Mouse (Mus musculus) layer of hippocampus, postnatal 14 days (tissue): ENCODE data around the gene Med18. TPM values are rescaled to one million over a fixed set of nuclear protein-coding genes. Genes with fewer than 3 reads are reported as not detected.
"Not testable (repeated sequence)": the region's sequence is repeated elsewhere in the genome, so short reads cannot be mapped to it uniquely, and the experiment has no call there.

Experiments used
- DNase-seq, 2 experiments: peaks; one replicate each; pipeline ENCODE4 v3.0.0; 2021 to 2022; ENCODE audit warnings: low spot score in 2 of 2, mixed read lengths in 1 of 2
- total RNA-seq, 2 experiments: library from RNA; stranded (reverse); gene quantifications; 2 replicates each; pipeline ENCODE4 v1.2.3; 2021

Gene Med18
- total RNA-seq, 2 experiments from 2014 or later = 6.6 to 7.9 TPM

- no peak for DNase-seq
Observed at GRCm38 (mm10) chr4:132482956-132483608, 19.4 kb upstream of the Med18 start.

DNA sequence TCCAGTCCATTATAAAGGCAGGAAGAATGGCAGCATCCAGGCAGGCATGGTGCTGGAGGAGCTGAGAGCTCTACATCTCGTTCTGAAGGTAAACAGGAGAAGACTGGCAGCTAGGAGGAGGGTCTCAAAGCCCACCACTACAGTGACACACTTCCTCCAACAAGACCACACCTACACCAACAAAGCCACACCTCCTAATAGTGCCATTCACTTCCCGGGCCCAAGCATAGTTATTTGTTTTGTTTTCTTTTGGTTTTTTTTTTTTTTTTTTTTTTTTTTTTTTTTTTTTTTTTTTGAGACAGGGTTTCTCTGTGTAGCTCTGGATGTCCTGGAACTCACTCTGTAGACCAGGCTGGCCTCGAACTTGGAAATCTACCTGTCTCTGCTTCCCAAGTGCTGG is 18.4 kb upstream of the Med18 start:
- not testable (repeated sequence) for DNase-seq

DNA sequence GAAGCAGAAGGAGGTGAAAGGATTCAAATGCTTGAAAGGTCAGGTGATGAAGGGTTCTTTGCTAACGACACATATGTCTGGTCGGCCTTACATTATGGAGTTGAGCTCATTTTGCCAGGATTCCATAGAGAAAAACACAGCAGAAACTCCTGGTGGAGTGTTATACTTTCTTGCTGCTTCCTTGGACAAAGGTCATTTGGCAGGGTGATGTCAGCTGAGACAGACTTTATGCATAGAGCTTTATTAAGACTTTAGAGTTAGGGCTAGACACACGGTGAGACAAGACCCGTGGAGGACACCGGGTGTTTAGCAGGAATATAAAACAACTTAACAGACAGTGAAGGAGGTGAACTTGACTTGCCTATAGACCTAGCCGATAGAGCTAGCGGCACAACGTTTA is 14.1 kb upstream of the Med18 start:
- no peak for DNase-seq

- no peak for DNase-seq
Observed at GRCm38 (mm10) chr4:132475895-132476878, 12.5 kb upstream of the Med18 start.

- DNase-seq = no peak
Observed at GRCm38 (mm10) chr4:132474631-132475030, 10.9 kb upstream of the Med18 start.

DNA sequence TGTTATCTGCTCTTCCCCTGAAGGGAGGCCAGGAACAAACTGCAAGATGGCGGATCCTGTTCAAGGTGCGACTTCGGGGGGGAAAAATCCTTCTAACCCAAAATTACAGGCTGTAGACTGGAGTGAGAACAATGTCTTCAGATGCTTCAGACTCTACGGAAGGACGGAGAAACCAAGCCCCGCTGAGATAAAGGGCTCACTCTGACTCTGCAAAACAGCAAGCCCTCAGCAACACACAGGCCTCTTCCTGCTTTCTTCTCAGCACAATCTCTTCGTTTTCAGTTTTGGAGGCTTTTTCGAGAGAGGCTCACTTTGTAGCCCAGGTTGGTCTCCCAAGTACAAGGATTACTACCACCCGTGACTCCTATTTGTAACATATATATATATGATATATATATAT is 9.7 kb upstream of the Med18 start:
- no peak for DNase-seq

DNA sequence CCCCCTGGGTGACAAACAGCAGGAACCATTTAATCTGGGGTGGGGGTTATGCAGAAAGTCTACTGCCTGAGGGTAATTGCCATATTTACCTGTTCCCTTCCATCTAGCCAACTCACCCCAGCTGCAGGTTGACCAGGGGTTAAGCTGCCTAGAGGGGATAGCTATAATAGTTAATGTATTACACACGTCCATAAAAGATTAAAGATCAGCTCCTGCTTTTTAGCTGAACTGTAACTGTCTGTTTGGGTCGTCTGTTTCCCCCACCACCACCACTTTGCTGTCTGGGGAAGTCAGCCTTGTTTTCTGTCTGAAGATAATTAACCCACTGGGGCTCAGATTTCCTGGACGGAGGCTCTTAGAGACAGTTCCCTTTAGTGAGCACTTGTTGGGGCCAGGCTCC is 6.2 kb upstream of the Med18 start:
- DNase-seq = no peak

GRCm38 (mm10) chr4:132464255-132464613 is 513 bp upstream of the Med18 start:
- DNase-seq = no peak

DNA sequence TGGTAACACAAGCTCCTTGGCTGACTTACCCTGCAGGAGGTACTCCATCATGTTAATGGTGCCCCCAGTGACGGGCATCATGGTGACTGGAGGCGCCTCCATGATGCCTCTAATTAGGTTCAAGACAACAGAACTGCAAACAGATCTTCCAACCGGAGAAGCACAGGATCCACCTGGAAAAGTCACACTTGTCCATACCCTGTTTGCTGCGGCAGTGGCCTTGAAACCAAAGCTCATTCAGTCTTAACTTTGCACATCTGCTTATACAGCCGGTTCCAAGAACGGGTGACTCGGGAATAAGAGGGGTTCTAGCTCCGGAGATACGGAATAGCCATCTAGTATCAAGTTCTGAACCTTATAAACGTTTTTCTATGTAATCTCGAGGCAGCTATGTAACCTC is 885 bp downstream of the Med18 start:
- DNase-seq = no peak

- no peak for DNase-seq
Observed at GRCm38 (mm10) chr4:132460225-132460624, 3.5 kb downstream of the Med18 start.

DNA sequence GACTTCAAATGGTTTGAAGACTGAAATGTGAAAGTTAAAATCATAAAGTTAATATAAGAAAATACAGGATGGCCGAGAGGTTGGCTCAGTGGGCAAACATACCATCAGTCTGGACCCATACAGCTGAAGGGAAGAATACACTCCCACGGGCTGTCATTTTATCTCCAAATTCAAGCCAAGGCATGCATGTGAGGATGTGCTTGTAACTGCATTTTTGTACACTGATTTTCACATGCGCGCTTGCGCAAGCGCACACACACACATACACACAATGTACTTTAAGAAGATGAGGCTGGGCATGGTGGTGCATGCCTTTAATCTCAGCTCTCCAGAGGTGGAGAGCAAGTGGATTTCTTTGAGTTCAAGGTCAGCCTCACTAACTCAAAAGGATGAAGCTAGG is 8.2 kb downstream of the Med18 start:
- no peak for DNase-seq

- no peak for DNase-seq
Observed at GRCm38 (mm10) chr4:132455146-132455545, 8.6 kb downstream of the Med18 start.

DNA sequence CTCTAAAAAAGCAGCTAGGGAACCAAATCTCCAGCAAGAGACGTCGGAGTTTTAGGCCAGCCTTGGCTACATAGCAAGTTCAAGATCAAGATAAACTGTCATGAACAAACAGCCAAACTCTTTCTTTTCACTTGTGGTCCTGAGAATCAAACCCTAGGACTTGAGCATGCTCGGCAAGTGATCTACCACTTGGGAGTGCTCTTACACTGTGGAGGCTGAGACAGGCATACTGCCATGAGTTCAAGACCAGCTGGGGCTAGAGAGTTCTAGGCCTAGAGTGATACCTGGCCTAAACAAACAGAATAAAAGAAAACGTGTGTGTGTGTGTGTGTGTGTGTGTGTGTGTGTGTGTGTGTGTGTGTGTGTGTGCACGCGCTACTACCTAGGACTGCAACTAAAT is 9.5 kb downstream of the Med18 start:
- no peak for DNase-seq

DNA sequence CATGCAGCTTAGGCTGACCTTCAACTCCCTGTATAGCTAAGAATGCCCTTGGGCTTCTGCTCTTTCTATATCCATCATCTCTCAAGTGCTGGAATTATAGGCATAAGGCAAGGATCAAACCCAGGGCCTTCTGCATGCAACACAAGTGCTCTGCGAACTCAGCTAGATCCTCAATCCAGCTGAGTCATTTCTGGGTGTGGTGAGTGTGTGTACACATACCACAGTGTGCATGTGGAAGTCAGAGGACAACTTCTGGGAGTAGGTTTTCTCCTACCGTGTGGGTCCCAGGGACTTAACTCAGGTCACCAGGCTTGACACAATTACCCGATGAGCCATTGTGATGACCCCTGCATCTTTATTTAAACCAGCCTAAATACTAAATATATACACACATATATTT is 13.9 kb downstream of the Med18 start:
- DNase-seq = no peak

- DNase-seq = no peak
Observed at GRCm38 (mm10) chr4:132446105-132446504, 17.6 kb downstream of the Med18 start.

DNA sequence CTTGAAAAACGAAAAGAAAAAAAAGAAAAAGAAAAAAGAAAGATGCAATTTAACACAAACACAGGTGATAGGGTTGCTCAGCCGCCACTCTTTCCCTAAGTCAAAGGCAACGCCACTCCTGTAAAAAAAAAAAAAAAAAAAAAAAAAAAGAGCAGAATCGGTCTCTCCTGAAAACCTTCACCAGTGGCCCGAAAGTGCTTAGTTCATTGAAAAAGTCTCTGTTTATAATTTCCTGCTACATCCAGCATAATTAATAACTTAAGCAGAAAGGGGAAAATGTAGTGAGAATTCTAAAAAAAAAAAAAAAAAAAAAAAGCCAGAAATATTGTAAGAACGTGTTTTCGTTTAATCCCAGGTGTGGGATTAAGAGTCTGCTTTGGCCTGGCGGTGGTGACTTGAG is 19.2 kb downstream of the Med18 start:
- no peak for DNase-seq

GRCm38 (mm10) chr4:132437857-132438256 is 25.9 kb downstream of the Med18 start:
- no peak for DNase-seq

DNA sequence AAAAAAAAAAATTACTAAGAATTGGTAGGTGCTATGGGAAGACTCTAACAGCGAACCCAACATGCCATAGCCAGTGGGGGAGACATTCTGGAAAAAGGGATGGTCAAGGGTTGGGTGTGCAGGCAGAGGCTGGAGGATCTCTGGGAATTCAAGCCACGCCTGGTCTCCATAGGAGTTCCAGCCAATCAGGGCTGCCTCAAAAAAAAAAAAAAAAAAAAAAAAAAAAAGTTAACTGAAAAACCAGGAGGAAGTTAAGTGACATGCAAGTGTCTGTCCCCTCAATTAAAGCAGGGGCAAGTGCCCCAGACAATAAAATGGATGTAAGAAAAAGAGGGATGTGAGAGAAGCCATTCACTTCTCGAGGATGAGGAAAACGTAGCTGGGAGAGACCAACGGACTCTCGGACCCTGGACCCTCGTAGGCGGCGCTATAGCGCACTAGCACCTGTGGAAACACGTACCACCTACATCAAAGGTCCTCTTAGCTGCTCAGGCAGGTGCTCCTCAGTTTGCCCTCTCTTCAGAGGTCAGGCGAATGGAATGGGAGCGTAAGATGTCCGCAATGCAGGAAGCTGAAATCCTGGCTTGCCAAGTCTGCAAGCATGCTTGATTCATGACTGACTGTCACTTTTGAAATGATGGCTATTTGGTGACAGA is 30.9 kb downstream of the Med18 start:
- DNase-seq = no peak

- no peak for DNase-seq
Observed at GRCm38 (mm10) chr4:132428022-132428542, 35.6 kb downstream of the Med18 start.

GRCm38 (mm10) chr4:132427493-132427892 is 36.2 kb downstream of the Med18 start:
- DNase-seq = no peak

- DNase-seq = no peak
Observed at GRCm38 (mm10) chr4:132426021-132426420, 37.7 kb downstream of the Med18 start.

- DNase-seq = no peak
Observed at GRCm38 (mm10) chr4:132424765-132425164, 39.0 kb downstream of the Med18 start.
